Mouse (Mus musculus) lung, postnatal 14 days (tissue): ENCODE measurements at regions not wholly inside any gene's neighbourhood (a gene's known extent, or its start where the extent isn't known, plus 50 kb on each side); places are given as distances from the start of the nearest gene placed in this dataset.
A peak's percentile ranks its signal among the peaks of the same experiment; 100 is the strongest.

Source experiments
- DNase-seq: peaks from one replicate; pipeline ENCODE4 v3.0.0; 2021

DNA sequence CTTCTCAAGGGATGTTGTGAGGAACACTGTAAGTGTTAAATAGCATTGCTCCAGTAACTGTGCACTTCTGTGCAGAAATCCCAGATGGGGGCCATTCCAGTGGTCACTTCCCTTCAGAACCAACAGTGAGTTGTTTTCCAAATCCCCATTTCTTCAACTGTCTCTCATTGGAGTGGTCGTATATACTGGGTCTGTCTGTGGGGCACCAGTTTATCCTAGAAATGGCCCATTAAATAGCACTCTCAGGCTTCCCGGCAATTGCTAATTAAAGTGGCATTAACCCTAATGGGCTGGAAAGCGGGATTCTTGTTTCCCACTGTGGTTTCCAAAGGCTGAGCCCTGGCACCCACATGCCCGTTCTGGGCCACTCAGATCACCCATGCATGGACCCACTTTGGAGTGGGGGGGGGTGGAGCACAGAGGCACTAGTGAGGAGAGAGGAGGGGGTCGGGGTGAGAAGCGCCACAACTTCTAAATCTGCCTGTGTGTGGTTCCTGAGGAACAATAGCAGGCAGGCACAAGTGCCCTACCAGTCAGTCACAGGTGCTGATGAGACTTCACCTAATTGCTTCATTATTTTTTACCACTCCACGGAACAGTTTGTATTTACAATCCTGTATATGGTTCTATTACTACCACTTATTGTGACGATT lies 78.1 kb downstream of the Fam204a start:
- DNase-seq: no peak

DNA sequence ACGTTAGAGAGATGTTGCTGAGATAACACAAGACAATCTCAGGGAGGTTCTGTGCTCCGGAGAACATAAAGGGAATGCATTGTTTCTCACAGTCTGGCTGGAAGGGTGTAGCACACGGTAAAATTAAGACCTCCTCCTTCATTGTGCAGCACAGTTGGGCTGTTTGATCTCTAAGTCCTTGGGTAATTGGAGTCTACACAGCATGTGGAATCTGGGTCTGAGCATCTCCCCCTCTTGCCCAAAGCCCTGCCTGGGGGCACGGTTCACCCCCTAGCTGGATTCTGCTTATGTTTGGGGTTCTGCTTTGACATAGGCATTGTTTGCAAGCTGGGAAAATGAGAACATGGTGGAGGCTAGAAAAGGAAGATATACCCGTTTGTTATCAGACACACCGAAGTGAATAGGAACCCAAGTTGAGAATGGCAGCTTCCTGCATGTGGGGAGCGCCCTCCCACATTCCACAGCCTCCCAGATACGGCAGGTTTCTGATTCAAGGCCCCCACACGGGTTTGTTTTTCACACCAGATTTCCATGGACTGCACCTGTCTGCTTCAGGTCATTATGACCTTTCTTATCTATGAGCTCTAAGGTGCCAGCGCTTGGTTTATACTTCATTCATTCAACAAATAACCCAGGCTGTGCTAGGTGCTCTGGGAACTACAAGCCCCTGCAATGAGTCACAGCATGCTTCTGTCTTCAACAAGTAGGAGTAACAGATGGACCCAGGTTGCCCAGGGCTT lies 79.9 kb downstream of the Fam204a start:
- DNase-seq: no peak

DNA sequence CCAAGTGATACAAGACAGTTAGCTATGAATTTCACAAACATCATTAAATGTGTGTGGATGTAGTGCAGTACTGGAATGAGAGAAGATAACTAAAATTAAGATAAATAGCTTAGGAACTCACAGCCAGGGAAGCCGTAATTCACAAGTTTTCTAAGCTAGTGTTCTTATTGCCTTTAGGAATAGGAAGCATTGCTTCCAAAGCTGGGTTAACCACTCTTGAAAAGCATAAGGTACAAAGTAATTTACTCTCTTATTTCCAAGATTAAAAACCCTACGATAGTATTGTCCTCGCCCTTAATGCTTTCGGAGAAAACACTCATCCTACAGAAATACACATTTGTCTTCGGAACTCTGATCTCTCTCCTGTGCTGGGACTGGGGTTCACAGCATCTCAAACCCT lies 81.3 kb downstream of the Fam204a start:
- DNase-seq: no peak

DNA sequence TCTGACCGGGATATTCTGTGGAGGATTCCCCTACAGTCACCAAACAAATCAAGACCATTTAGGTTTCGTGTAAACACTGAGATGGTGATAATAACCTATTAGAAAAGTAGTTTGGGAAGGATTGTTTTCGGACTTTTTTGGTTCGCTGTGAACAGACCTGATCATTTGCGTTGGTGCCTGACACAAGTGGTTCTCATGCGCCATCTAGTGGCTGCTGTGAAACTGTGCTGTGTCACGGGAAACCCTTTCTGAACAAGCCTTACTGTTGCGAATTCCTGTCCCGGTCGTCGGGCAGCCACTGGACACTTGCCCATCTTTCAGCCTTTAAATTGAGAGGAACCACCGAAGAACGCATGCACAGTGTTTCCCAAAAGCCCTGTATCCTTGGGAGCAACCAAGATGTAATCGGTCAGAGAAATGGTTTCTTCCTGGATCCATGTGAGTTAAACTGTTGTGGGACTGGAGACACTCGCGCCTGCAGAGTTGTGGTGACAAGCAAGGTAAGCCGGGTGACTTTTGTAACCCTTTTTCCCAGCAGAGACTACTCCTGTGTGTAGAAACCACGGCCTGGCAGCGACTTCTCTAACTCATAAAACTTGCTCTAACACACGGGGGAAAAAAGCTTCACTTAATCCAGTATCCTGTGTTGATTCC lies 82.0 kb downstream of the Fam204a start:
- DNase-seq: peak; percentile 87

DNA sequence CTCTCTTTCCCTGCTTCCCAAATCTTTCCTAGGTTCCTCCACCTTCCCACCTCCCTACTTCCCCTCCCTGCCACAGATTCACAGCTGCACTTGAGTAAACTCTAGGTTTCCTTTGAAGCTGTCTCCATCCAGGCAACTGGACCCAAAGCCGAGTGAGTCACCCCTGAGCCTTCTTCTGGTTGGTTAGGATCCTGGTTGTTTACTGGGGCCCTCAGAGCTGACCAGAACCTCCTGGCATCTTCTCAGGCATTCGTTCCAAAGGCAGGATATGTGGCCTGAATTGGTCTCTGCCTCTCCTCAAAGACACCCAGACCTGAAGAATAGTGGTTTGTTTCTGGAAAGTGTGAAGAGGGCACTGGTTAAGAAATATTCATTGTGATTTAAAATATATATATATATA lies 87.6 kb downstream of the Fam204a start:
- no peak for DNase-seq

DNA sequence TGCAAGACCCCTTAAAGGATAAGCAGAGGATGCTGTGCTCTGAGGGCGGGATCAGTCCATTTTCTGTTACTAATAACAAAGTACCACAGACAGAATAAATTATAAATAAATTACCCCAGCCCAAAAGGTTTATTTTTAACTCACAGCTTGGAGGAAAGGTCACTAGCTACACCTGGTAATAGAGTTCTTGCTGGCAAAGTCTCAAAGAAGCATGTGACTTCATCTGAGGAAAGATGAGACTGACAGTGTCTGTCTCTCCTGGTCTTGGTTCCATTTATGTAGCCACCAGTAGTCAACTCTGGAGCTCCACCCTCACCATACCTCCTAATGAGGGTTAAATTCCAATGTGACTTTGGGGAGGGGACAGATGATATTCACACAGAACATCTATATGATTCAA lies 90.0 kb downstream of the Fam204a start:
- no peak for DNase-seq

DNA sequence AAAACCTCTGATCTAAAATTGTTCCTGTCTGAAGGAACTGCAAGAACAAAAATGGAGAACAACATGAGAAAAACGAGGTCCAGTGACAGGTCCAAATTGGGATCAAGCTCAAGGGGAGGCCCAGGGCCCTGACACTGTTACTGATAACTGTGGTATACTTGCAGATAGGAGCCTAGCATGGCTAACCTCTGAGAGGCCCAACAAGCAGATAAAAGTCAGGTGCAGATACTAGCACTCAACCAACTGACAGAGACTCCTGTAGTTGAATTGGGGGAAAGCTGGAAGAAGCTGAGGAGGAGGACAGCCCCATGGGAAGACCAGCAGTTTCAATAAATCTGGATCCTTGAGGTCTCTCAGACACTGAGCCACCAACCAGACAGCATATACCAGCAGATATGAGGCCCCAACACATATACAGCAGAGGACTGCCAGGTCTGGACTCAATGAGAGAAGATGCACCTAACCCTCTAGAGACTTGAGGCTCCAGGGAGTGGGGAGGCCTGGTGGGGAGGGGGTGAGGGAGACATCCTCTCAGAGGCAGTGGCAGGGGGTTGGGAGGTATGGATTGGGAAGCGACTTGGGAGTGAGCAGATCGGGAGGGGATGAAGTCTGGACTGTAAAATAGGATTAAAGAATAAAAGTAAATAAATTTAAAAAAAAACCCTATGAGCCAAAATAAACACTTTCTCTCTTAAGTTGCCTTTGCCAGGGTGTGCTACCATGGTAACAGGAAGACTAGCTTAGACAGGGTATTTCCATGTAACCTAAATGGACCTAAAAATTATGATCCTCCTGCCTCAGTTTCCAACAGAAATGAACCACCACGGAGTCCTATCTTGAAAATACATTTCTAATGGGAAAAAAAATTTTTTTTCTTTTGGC lies 91.8 kb downstream of the Fam204a start:
- no peak for DNase-seq

DNA sequence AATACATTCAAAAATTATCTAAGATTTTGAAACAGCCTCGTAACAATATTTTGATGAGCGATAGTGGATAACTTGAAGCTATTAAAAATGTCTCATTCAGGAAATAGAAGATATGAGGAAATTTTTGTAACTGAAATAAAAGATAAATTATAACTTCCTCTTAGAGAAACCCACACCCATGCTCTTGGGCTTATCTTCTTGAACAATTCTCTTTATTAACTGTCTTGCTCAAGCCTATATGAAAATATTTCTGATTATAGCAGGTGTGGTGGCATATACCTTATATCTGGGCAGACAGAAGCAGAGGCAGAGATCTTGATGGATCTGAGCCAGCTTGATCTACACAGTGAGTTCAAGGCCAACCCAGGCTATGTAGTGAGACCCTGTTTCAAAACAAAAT lies 96.9 kb downstream of the Fam204a start:
- DNase-seq: no peak

DNA sequence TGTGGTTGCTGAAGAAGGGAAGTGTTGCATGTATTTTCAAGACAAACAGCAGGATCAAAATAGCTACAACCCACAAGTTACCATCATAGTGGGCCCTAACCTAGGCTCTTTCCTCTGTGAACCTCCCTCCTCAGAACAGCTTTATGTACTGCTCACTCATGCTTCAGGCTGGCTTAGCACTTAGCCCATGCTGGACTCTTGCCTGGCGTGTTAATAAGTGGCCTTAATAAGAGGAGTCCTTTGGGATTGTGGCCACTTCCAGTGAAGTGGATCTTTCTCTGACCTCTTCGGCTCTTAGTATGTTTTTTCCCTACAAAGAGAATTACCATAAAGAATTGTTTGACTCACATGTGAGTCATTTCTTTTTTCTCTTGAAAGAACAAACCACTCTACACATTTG lies 101.9 kb downstream of the Fam204a start:
- no peak for DNase-seq

DNA sequence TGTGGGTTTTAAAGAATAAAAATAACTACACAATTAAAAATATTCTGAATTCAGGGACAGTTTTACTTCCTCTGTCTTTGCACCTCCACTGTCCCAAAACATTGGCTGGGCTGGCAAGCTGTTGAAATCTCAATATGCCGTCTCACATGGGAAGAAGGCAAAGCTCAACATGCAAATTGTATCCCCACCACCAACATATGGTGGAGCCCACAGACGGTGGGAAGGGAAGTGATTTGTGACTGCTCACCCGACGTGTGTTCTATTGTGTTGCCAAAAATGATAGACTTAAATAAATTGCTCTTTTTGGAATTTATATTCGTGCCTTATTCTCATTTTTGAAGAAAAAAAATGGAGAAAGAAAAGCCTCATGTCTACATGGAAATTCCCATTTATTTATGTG lies 105.6 kb downstream of the Fam204a start:
- DNase-seq: no peak

DNA sequence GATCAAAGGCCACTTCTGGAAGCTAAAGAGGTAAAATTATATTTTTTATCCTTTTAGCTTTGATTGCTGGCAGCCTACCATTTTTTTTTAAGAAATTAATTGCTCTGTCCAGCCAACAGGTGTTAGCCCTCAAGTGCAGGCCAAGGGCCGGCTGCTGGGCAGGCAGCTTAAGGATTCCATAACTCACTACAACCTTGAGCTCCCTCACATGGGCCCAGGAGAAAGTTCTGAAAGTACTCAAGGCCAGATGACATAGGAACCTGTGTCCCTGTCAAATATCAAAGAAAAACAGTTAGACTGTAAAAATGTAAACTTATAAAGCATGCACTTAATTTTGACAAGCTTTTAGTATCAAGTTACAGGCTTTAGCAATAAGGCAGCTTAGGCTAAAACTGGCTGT lies 107.5 kb downstream of the Fam204a start:
- no peak for DNase-seq

DNA sequence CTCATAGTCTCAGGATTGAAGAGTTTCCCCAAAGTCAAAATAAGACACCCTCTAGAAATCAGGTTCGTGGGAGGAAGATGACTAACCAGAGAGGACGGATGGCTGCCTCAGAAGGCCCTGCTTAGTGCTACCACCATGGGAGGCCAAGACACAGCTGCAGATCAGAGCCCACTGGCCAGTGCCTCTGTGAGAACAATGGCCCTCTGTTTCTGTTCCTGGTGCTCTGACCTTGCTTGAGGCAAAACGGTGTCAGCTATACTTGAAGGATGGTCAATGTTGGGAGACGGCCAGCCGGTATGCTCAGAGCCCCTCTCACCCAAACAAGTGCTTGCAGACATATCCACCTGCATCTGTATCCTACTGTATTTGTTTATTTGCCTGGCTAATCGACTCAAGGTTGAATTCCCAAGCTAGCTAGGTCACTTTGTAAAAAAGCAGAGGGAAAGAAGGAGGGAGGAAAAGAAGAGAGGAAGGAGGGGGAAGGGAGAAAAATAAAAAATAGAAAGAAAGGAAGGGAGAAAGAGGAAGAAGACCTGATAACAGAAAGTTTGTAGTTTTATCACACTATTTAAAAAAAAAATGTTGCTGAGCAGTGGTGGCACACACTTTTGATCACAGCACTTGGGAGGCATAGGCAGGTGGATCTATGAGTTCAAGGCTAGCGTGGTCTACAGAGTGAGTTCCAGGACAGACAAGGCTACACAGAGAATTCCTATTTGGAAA lies 112.7 kb downstream of the Fam204a start:
- no peak for DNase-seq

DNA sequence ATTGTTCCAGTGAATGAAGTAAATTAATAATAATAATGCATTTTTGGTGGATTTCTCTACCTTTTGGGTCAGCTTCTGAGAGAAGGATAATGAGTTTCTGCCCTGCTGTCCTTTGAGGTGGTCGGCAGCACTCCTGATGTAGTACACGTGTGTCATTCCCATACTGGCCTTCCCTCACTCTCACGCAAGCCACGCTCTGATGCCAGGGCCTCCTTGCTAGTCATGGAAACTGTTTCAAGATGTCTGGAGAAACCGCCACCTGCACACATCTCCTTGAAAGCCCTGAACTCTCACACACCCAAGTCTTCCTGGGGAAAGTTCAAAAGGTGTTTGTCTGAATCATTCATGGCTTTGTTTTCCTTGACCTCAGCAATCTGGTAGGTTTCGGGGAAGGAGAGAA lies 116.2 kb downstream of the Fam204a start:
- DNase-seq: no peak

DNA sequence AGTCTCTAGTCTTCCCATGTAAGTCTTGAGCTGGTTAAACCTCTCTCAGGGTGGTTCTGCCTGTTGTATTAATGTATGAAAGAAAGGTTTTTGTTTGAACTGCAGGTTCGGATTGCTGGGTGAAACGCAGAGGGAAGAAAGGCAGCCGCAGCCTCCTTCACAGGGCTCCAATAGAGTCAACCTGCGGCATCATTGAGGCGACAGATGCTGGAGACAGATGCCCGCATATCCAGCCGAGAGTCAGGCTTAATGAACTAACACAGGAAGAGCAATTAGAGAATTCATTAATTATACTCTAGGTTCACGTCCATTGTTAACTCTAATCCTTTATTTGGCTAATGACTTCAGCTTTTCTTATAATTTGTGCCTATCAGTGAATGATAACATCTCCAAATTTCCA lies 117.0 kb downstream of the Fam204a start:
- no peak for DNase-seq

DNA sequence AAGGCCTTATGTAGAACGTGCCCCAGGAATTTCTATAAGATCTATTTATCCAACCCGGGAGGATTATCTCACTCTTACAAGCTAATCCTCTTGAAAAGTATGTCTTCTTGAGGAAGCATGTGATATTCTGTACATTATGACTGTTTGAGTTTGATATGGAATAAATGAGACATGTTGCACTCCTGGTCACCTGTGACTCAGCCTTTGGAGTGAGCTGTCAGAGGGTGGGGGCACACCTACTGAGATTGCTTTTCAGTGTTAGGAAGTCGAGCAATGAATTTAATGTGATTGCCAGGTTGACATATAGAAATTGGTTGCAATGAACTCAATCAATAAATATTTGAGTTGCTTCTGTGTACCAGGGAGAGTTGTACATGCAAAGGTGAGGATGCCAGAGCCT lies 128.6 kb downstream of the Fam204a start:
- no peak for DNase-seq

DNA sequence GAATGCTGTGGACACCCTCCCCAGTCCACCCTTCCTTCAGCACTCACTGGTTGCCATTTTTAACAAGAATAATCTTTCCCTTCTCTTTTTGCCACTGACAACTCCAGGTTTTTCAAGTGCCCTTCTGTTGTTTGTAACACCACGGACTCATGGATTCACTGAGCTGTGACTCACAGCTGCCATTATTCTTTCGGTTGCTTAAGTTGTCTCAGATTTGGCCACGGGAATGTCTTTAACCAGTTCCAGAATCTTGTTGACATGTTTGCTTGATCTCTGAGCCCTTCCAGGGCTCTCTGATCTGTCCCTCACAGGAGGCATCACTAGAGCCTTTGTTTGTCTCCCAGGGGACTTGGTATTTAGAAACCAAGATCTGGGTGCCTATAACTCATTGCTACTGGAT lies 131.5 kb upstream of the Rab11fip2 start:
- no peak for DNase-seq

DNA sequence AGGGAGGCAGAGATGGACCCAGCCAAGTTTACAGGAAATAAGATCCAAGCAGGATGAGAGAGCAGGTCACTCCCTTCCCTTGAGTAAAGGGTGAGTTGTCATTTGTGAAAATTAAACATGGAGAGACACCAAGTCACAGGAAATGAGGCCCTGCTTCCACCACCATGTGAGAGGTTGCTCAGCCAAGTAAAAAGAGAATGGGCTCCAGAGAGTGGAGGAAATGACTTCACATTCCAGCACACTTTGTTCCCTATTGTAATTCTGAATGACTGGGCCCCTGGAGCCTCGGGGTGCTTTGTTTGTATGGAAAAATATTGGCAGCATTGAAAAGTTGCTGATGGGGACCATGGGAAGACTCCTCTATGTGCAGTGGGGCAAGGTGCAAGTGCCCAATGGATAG lies 129.9 kb upstream of the Rab11fip2 start:
- DNase-seq: peak; percentile 32

DNA sequence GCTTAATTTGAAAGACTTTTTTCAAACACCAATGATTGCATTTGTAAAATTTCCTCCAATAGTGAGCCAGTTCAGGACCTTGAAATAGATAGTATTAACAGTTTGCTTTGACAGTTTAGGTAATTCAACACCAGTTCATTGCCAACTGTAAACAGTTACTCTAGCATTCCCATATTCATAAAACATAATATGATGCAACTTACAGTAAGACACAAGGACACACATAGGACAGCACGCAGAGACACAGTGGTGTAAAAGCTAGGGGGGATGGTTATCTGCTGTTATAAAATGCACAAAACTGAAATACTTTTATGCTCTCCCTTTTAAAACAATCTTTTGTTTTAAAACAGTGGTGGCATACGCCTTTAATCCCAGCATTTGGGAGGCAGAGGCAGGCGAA lies 122.7 kb upstream of the Rab11fip2 start:
- no peak for DNase-seq

DNA sequence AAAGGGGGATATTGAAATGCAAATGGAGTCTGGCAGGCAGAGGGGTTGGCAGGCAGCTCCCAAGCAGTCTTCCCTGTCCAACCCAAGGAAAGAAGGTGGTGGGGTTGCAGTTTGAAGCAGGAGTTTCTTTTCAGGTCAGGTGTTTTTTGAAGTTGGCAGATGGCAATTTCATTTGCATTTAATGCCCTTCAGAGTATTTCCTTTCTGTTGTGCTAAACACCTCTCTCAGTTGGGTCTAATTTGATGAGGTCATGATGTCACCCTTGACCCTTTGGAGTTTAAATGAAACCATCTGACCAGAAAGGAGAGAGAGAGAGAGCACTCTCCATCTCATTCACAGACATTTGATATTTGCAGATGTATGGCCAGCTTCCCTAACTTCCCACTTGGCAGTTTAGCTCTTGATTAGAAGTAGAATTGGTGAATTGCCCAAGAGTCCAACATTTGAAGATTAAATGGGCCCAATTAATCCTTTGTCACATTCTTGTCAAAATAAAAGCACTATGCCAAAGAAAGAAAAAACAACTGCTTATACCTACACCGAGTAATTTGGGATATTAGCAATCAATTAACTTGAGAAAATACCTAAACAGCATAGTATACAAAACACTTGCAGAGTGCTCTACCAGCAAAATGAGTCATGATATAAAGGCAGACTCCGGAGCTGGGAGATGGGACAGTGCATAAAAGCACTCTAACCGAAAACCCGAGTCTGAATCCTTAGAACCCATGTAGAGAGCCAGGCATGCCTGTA lies 111.8 kb upstream of the Rab11fip2 start:
- no peak for DNase-seq

DNA sequence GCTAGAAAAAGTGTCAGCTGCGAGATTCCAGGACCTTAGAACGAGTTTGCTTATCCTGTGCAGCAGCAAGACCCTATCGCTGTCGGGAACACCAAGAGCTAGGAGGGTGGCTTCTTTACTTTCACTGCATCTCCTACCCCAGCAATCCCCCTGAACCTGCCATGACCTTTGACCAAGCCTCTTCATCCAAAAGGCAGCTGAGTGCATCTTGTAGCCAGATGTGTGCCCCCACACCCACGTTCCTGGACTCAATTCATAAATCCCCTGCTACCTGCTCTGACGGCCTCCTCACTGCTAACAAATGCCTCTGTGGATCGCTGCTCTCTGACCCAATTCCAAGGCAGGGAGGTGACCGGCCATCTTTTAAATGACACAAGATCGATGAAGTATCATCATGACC lies 107.7 kb upstream of the Rab11fip2 start:
- DNase-seq: no peak

DNA sequence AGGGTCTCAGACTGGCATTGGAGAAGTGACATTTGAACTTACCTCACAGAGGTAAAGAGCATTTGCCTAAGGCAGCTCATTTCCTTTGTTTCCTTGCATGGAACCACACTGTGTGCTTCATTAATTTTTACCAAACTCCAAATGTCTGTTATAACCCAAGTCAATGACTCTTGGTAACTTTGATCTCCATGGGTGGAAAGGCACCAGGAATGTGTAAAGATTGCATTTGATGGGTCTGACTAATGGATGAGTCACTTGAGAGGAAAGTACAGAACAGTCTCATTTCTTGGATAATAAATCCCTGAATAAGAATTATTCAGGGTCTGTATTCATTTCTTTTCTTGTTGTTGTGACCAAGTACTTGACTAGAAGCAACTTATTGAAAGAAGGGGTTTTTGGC lies 97.3 kb upstream of the Rab11fip2 start:
- no peak for DNase-seq

DNA sequence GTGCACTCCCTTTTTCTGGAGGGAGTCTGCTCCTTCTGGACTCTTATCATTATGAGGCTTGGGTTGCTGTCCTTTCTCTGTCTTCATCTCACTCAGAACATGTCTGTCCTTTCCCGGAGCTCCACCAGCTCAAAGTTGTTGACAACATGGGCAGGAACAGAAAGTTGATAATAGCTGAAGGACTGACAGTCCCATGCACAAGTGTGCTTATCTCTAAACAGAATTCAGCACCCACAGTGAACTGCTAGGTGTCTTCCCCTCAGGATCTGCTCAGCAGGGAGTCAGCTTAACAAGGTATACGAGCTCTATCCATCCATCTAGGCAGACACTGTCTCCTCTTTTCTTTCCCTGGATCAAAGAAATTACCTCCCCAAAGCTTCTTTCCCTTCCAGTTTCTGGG lies 89.2 kb upstream of the Rab11fip2 start:
- DNase-seq: no peak
